22 mouse cellular contexts compared by ENCODE assay signal in genomic region chr4:86397470-86397869, GRCm38 (mm10).
A peak's percentile ranks its signal among the peaks of the same experiment; 100 is the strongest.
DNase-seq lines count a peak whose midpoint lies in the region; ATAC-seq and TF ChIP-seq lines count a peak whose summit lies in the region.
"Had no signal": no experiment of that assay in that cellular context is flagged by ENCODE, and none has a peak within 500 bp of the region (broad histone marks: within the 10 kb centered on the region; RNA-seq: fewer than 3 reads in every experiment).

No protein-coding gene starts in this region.

- TF ChIP-seq CTCF in heart, postnatal 0 days (IDR thresholded peaks at IDR 0.05; ENCODE audit: low read depth), result no peak

- H3K36me3 ChIP-seq in heart, postnatal 0 days (replicated peaks; ENCODE audit: control insufficient read depth, insufficient read depth, low read length), result no peaks in the 10 kb centered on the region
- no peaks in the 10 kb centered on the region for H3K36me3 ChIP-seq in heart, embryonic 12.5 days
- H3K36me3 ChIP-seq in hindbrain, embryonic 12.5 days, result no peaks in the 10 kb centered on the region
- H3K36me3 ChIP-seq: forebrain, embryonic 15.5 days; hindbrain, embryonic 10.5 days; liver, embryonic 13.5 days had no signal

- peak; percentile 56 for DNase-seq in adrenal gland, adult 2 months
- DNase-seq in adrenal gland, postnatal 4 days (ENCODE audit: low spot score in 2 of 2), result no peak
- no peak for DNase-seq in heart, postnatal 0 days (ENCODE audit: low spot score)
- DNase-seq in adrenal gland, postnatal 10 days, result peak; percentile 39
- peak; percentile 43 for DNase-seq in kidney, postnatal 14 days
- no peak for DNase-seq in c-Kit-positive CD71-positive TER-119-positive erythroid progenitor cells, embryonic 14.5 days (ENCODE audit: low spot score)
- DNase-seq: cerebellum, adult 11-12 months; cerebellum, postnatal 25 days; embryo, embryonic 11 days; liver, embryonic 13.5 days; lung, embryonic 14.5 days; lung, postnatal 36 days; right cerebral cortex, adult 18-20 months; thymus, postnatal 14 days had no signal

- peak; percentile 44; the same call in 1 of the 2 replicates for ATAC-seq in heart, postnatal 0 days (ENCODE audit: insufficient read depth, low read depth)
- no peak for ATAC-seq in heart, embryonic 12.5 days (ENCODE audit: insufficient number of reproducible peaks, low FRiP score)
- ATAC-seq in hindbrain, embryonic 12.5 days (ENCODE audit: low FRiP score), result no peak
- ATAC-seq: activated CD4-positive, CD25-positive, alpha-beta regulatory T cell, adult 4 months; CD4-positive, CD25-positive, alpha-beta regulatory T cell, adult 4 months; forebrain, embryonic 15.5 days; midbrain, embryonic 16.5 days; Patski had no signal

- no peak overlapping the region for H3K9ac ChIP-seq in heart, postnatal 0 days (replicated peaks; ENCODE audit: low read depth, low read length)
- no peak overlapping the region for H3K9ac ChIP-seq in heart, embryonic 12.5 days
- no peak overlapping the region for H3K9ac ChIP-seq in hindbrain, embryonic 12.5 days
- H3K9ac ChIP-seq: forebrain, embryonic 15.5 days; liver, embryonic 13.5 days; lung, embryonic 14.5 days had no signal

- no peak overlapping the region for H3K4me3 ChIP-seq in heart, postnatal 0 days (ENCODE audit: low read depth, low read length)
- H3K4me3 ChIP-seq in heart, embryonic 12.5 days, result no peak overlapping the region
- no peak overlapping the region for H3K4me3 ChIP-seq in hindbrain, embryonic 12.5 days
- H3K4me3 ChIP-seq: forebrain, embryonic 15.5 days; hindbrain, embryonic 10.5 days; liver, embryonic 13.5 days had no signal

- no peaks in the 10 kb centered on the region for H3K9me3 ChIP-seq in heart, postnatal 0 days (replicated peaks; ENCODE audit: control insufficient read depth, low read length)
- H3K9me3 ChIP-seq in heart, embryonic 12.5 days (replicated peaks), result no peaks in the 10 kb centered on the region
- no peaks in the 10 kb centered on the region for H3K9me3 ChIP-seq in hindbrain, embryonic 12.5 days (replicated peaks)
- H3K9me3 ChIP-seq: forebrain, embryonic 15.5 days; hindbrain, embryonic 10.5 days; liver, embryonic 13.5 days had no signal

- peaks cover 48% of the 10 kb centered on the region for H3K4me1 ChIP-seq in heart, postnatal 0 days (ENCODE audit: control insufficient read depth, insufficient read depth)
- peaks cover 22% of the 10 kb centered on the region for H3K4me1 ChIP-seq in heart, embryonic 12.5 days (replicated peaks)
- H3K4me1 ChIP-seq in hindbrain, embryonic 12.5 days, result peaks cover 2% of the 10 kb centered on the region; the same call in 1 of the 2 replicates
- H3K4me1 ChIP-seq: hindbrain, embryonic 10.5 days; liver, embryonic 13.5 days had no signal

- no peak for TF ChIP-seq EP300 in heart, postnatal 0 days (IDR thresholded peaks at IDR 0.05; ENCODE audit: low read depth)

- H3K27ac ChIP-seq in heart, postnatal 0 days (ENCODE audit: low read depth), result peak overlapping the region; percentile 41
- no peak overlapping the region for H3K27ac ChIP-seq in heart, embryonic 12.5 days (ENCODE audit: poor library complexity, severe bottlenecking)
- H3K27ac ChIP-seq in hindbrain, embryonic 12.5 days, result no peak overlapping the region
- H3K27ac ChIP-seq: forebrain, embryonic 15.5 days; hindbrain, embryonic 10.5 days; liver, embryonic 13.5 days had no signal

- no peaks in the 10 kb centered on the region for H3K27me3 ChIP-seq in heart, postnatal 0 days (ENCODE audit: control insufficient read depth, insufficient read depth, low read length)
- no peaks in the 10 kb centered on the region for H3K27me3 ChIP-seq in heart, embryonic 12.5 days (replicated peaks)
- no peaks in the 10 kb centered on the region for H3K27me3 ChIP-seq in hindbrain, embryonic 12.5 days
- H3K27me3 ChIP-seq: forebrain, embryonic 15.5 days; liver, embryonic 13.5 days; Patski had no signal

- 28% methylated on average over 2 of the region's 2 CpGs for WGBS in heart, postnatal 0 days
- 47% methylated on average over 2 of the region's 2 CpGs for WGBS in heart, embryonic 12.5 days
- WGBS in hindbrain, embryonic 12.5 days, result 87% methylated on average over 2 of the region's 2 CpGs

- no peak overlapping the region for H3K4me2 ChIP-seq in heart, postnatal 0 days (ENCODE audit: low read depth, low read length)
- no peak overlapping the region for H3K4me2 ChIP-seq in heart, embryonic 12.5 days
- H3K4me2 ChIP-seq in hindbrain, embryonic 12.5 days (replicated peaks), result no peak overlapping the region
- H3K4me2 ChIP-seq: forebrain, embryonic 15.5 days; liver, embryonic 13.5 days; lung, embryonic 14.5 days had no signal

Comparison
In these comparisons a context has a peak if more than half of its experiments do, and no peak if none do; other contexts are left out.
1. DNase-seq: peak in adrenal gland, adult 2 months (single experiment), adrenal gland, postnatal 10 days (single experiment) and kidney, postnatal 14 days (single experiment); none in adrenal gland, postnatal 4 days (0 of 2), heart, postnatal 0 days (single experiment) and c-Kit-positive CD71-positive TER-119-positive erythroid progenitor cells, embryonic 14.5 days (single experiment).